Mouse (Mus musculus): ENCODE results near the gene Mpi. TPM values are rescaled to one million over a fixed set of nuclear protein-coding genes. Genes with fewer than 3 reads are reported as not detected.

Mpi gene
- total and polyA plus RNA-seq, 3 experiments = 28.2 to 37.3 (median 28.6) TPM

- H3K36me3 ChIP-seq (replicated peaks in 1 of 2; ENCODE audit: control insufficient read depth in 1 of 2, insufficient read depth in 1 of 2, low read length in 1 of 2) = peaks cover 1 to 16% of the 10 kb centered on the region in 2 experiments
- H3K4me3 ChIP-seq (replicated peaks in 1 of 3; ENCODE audit: low read depth in 2 of 3, low read length in 2 of 3, poor library complexity in 1 of 3) = no peak overlapping the region
- in situ Hi-C loops (cut with MboI; ENCODE audit: low pct_ligation_motif_present, low pct_unique_long_range_greater_than_20kb, low sequenced_read_pairs) = loop anchor here (5.0 kb wide), 1 partner anchor 129 kb away; the partner anchor contains the start of gene Csk
- H3K4me2 ChIP-seq (ENCODE audit: insufficient read depth, low read depth, poor library complexity, severe bottlenecking) = no peak overlapping the region
- no peaks in the 10 kb centered on the region for H3K9me3 ChIP-seq (replicated peaks; ENCODE audit: low read length)
- no peaks in the 10 kb centered on the region for H3K27me3 ChIP-seq (replicated peaks)
- peaks cover 66% of the 10 kb centered on the region for H3K79me2 ChIP-seq (replicated peaks; ENCODE audit: control insufficient read depth, extremely low read depth, insufficient read depth, poor library complexity, severe bottlenecking)
- DNase-seq (ENCODE audit: extremely low read depth) = peak; percentile 79
- peaks cover 0 to 42% of the 10 kb centered on the region in 2 experiments; a peak in 2 of 4 replicates for H3K4me1 ChIP-seq (ENCODE audit: control insufficient read depth in 1 of 2, insufficient read depth in 2 of 2)
- TF ChIP-seq IRF4 (IDR thresholded peaks at IDR 0.05; ENCODE audit: low read depth, low read length) = no peak
- TF ChIP-seq ZKSCAN1 (IDR thresholded peaks at IDR 0.05; ENCODE audit: borderline replicate concordance, low read depth, low read length) = no peak
- TF ChIP-seq HCFC1 (IDR thresholded peaks at IDR 0.05; ENCODE audit: low read depth, low read length) = no peak
- TF ChIP-seq MAFK (IDR thresholded peaks at IDR 0.05; ENCODE audit: insufficient replicate concordance, low read length) = no peak
- no peak for TF ChIP-seq NRF1 (IDR thresholded peaks at IDR 0.05; ENCODE audit: low read depth, low read length)
- 0 out of 2 replicates have a peak, but pooled peaks have one; percentile 52 for TF ChIP-seq SIN3A (IDR thresholded peaks at IDR 0.05; ENCODE audit: low read length)
- TF ChIP-seq CHD2 (IDR thresholded peaks at IDR 0.05; ENCODE audit: low read length) = no peak
- TF ChIP-seq MAX (IDR thresholded peaks at IDR 0.05; ENCODE audit: low read length) = no peak
- TF ChIP-seq MEF2A (IDR thresholded peaks at IDR 0.05; ENCODE audit: borderline replicate concordance, low read depth, low read length) = no peak
- TF ChIP-seq JUND (conservative IDR thresholded peaks at IDR 0.05; ENCODE audit: low read depth, low read length) = no peak
- TF ChIP-seq CTCF (conservative IDR thresholded peaks at IDR 0.05 in 1 of 2, IDR thresholded peaks at IDR 0.05 in 1 of 2; ENCODE audit: low read depth in 2 of 2, low read length in 2 of 2) = peak in 1 of 2 experiments; percentile 80; a peak in 3 of 4 replicates
- no peak for TF ChIP-seq NELFE (IDR thresholded peaks at IDR 0.05; ENCODE audit: low read depth, low read length)
- TF ChIP-seq USF1 (IDR thresholded peaks at IDR 0.05; ENCODE audit: low read depth, low read length) = no peak
- TF ChIP-seq USF2 (conservative IDR thresholded peaks at IDR 0.05; ENCODE audit: low read depth, low read length) = no peak
- peak; percentile 67 for TF ChIP-seq RAD21 (IDR thresholded peaks at IDR 0.05; ENCODE audit: low read depth, low read length)
- no peak for TF ChIP-seq UBTF (IDR thresholded peaks at IDR 0.05; ENCODE audit: low read depth, low read length)
- no peak for TF ChIP-seq ELF1 (IDR thresholded peaks at IDR 0.05; ENCODE audit: low read depth, low read length)
- TF ChIP-seq ZNF384 (IDR thresholded peaks at IDR 0.05; ENCODE audit: low read depth, low read length) = no peak
- TF ChIP-seq RCOR1 (conservative IDR thresholded peaks at IDR 0.05; ENCODE audit: low read depth, low read length) = no peak
- TF ChIP-seq POLR2AphosphoS2 (IDR thresholded peaks at IDR 0.05; ENCODE audit: low read depth, low read length) = no peak
- no peak for TF ChIP-seq ZMIZ1 (IDR thresholded peaks at IDR 0.05; ENCODE audit: low read depth, low read length)
- TF ChIP-seq KAT2A (IDR thresholded peaks at IDR 0.05; ENCODE audit: insufficient replicate concordance, low read length) = no peak
- no peak for TF ChIP-seq BHLHE40 (IDR thresholded peaks at IDR 0.05; ENCODE audit: low read depth, low read length)
- TF ChIP-seq GABPA (IDR thresholded peaks at IDR 0.05; ENCODE audit: insufficient replicate concordance, low read depth, low read length) = no peak
- TF ChIP-seq TCF12 (IDR thresholded peaks at IDR 0.05; ENCODE audit: low read depth, low read length) = no peak
- TF ChIP-seq SMC3 (IDR thresholded peaks at IDR 0.05; ENCODE audit: low read depth, low read length) = peak; percentile 48
- no peak overlapping the region for H3K27ac ChIP-seq (ENCODE audit: insufficient read depth, low read depth)
- no peak overlapping the region for H3K9ac ChIP-seq (ENCODE audit: insufficient read depth, low read depth)
- dilution Hi-C loops (cut with MboI; ENCODE audit: extremely low pct_ligation_motif_present, extremely low pct_unique_long_range_greater_than_20kb, low sequenced_read_pairs) = no loop called here
Measured at GRCm38 (mm10) chr9:57523754-57524153, 28.8 kb downstream of the Mpi start.
